Mouse (Mus musculus): ENCODE results near the gene Tcap.

DNA sequence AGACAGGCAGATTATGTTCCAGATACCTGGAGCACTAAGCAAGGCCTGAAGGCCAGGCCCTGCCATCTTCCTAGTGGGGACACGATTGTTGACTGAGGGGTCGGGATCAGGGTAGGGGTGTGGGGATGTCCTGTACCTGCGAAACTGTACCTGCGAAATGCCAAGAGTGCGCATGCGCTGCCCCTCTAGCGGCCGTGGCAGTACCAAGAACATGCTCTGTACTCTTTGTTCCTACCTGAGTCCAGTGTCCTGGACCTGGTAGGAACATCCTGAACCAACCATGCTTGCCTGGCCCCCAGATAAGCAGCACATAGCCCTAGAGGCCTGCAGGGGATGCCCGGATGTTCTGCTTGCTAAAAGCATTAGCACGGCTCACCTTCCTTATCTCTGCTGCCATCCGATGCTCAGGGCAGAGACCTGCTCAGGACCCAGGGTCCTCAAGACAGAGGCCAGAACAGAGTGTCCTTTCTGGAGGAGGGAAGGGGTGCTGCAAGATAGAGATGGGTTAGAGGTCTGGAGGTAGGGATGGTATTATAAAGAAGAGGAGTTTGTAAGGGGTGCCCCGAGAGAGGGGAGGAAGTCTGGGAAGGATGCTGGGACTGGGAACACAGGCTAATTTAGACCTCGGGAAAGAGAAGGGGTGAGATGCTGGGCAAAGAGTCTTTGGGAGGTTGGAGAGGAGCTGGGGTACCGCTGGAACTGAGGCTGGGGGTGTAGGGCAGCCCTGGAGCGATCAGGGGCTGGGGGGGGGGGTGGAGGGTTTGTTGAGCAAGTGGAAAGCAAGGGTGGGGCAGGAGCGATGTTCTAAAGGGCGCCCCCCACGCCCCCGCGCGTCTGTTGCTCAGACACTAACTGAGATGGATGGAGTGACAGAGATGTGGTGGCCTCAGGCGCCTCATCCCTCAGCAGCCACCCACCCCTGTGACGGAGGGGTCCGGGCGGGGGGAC is 2.3 kb downstream of the Tcap start, which contains the start of gene Pnmt:
- TF ChIP-seq MAFK (IDR thresholded peaks at IDR 0.05; ENCODE audit: insufficient read depth, low read depth, low read length) (no peak), CHD2 (IDR thresholded peaks at IDR 0.05; ENCODE audit: low read depth, low read length) (no peak)
